In the genomic region with DNA sequence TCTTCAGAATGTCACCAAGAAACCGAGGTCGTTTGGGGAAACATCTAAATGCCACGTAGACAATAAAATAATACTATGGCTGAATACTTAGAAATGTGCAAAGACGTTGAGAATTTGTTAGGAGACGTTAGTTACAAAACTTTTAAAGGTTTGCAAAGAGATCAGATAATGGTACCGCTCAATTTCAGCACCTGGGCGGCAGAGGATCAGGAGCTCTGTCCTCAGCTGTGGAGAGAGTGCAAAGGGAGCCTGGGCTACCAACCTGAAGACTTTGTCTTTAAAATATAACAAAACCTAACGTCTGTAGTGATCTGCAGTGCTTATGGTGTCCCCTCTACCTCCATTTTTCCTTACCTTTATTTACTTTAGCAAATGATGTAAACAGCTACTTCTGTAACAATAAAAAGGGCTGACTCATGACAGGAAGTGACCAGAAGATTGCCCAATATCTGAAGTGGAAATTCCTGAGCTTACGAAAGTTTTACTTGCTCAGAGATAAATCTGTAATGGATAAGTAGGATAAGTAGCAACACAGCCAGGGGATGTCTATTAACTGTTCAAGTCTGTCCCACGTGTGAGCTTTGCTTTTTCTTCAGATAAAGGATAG, we compare ENCODE assay signal across 8 mouse cellular contexts. TPM values are rescaled to one million over a fixed set of nuclear protein-coding genes. Genes with fewer than 3 reads are reported as not detected.
DNase-seq lines count a peak whose midpoint lies in the region; ATAC-seq and TF ChIP-seq lines count a peak whose summit lies in the region.

No protein-coding gene starts in this region.

- 19% methylated on average over 10 of the region's 10 CpGs for WGBS in forebrain, postnatal 0 days
- WGBS in kidney, embryonic 15.5 days, result 18% methylated on average over 10 of the region's 10 CpGs

- peaks cover 6% of the 10 kb centered on the region for H3K4me1 ChIP-seq in forebrain, postnatal 0 days (ENCODE audit: insufficient read depth)
- H3K4me1 ChIP-seq in kidney, embryonic 15.5 days, result peaks cover 9% of the 10 kb centered on the region; the same call in 1 of the 2 replicates

- H3K4me2 ChIP-seq in forebrain, postnatal 0 days (ENCODE audit: low read depth), result peak overlapping the region; percentile 75
- H3K4me2 ChIP-seq in kidney, embryonic 15.5 days, result peak overlapping the region; percentile 69

- H3K27ac ChIP-seq in forebrain, postnatal 0 days (ENCODE audit: low read depth, low read length), result peak overlapping the region; percentile 69; the same call in 1 of the 2 replicates
- peak overlapping the region; percentile 82 for H3K27ac ChIP-seq in kidney, embryonic 15.5 days

- no peaks in the 10 kb centered on the region for H3K27me3 ChIP-seq in forebrain, postnatal 0 days (ENCODE audit: insufficient read depth, low read length)
- no peaks in the 10 kb centered on the region for H3K27me3 ChIP-seq in kidney, embryonic 15.5 days

- no peak for TF ChIP-seq CTCF in forebrain, postnatal 0 days (IDR thresholded peaks at IDR 0.05; ENCODE audit: low read depth)

- DNase-seq in gastrocnemius, adult 18-20 months (ENCODE audit: low spot score), result peak; percentile 23
- no peak for DNase-seq in gastrocnemius, postnatal 25 days
- no peak for DNase-seq in forebrain, postnatal 0 days
- DNase-seq in lung, postnatal 36 days, result peak; percentile 87
- DNase-seq in thymus, postnatal 4 days, result peak; percentile 43
- no peak for DNase-seq in T-cell, adult 2 months (ENCODE audit: low spot score)

- H3K9me3 ChIP-seq in forebrain, postnatal 0 days (ENCODE audit: low read length), result no peaks in the 10 kb centered on the region
- H3K9me3 ChIP-seq in kidney, embryonic 15.5 days (replicated peaks), result no peaks in the 10 kb centered on the region

- no peaks in the 10 kb centered on the region for H3K36me3 ChIP-seq in forebrain, postnatal 0 days (ENCODE audit: insufficient read depth)
- peaks cover 7% of the 10 kb centered on the region; the same call in 1 of the 2 replicates for H3K36me3 ChIP-seq in kidney, embryonic 15.5 days

- peak overlapping the region; percentile 62 for H3K4me3 ChIP-seq in forebrain, postnatal 0 days (ENCODE audit: low read depth, low read length)
- peak overlapping the region; percentile 59 for H3K4me3 ChIP-seq in kidney, embryonic 15.5 days (replicated peaks)

- peak overlapping the region; percentile 64 for H3K9ac ChIP-seq in forebrain, postnatal 0 days
- peak overlapping the region; percentile 57 for H3K9ac ChIP-seq in kidney, embryonic 15.5 days

- peak; percentile 29 for ATAC-seq in activated CD4-positive, CD25-positive, alpha-beta regulatory T cell, adult 4 months
- no peak for ATAC-seq in forebrain, postnatal 0 days
- peak; percentile 52 for ATAC-seq in kidney, embryonic 15.5 days (replicated peaks; ENCODE audit: low FRiP score)

RNA-seq across cellular contexts. Expression of a gene that starts 5.4 kb away (rescaled TPM):
- 10 to 100 TPM; 41.7 to 47.7 TPM for total RNA-seq in gastrocnemius, adult 18-20 months (2021)
- total RNA-seq in gastrocnemius, postnatal 25 days (2021), result 10 to 100 TPM; 41.5 to 48.3 TPM
- polyA plus RNA-seq in activated CD4-positive, CD25-positive, alpha-beta regulatory T cell, adult 4 months (2017; shearing (Covaris generic)), result 10 to 100 TPM; 70.5 to 98.9 TPM
- 25.5 and 25.6 TPM in 2 replicates for total RNA-seq in forebrain, postnatal 0 days (2014; rRNA removed)
- polyA plus RNA-seq in forebrain, postnatal 0 days (2015; fragmentation: Nextera tagmentation; extraction: Ambion mirVana), result 21.2 and 22.9 TPM in 2 replicates
- polyA plus RNA-seq in kidney, embryonic 15.5 days (2015; fragmentation: Nextera tagmentation; extraction: Ambion mirVana), result 36.1 and 36.3 TPM in 2 replicates

RNA-seq across cellular contexts. Expression of a gene that starts 5.9 kb away (rescaled TPM):
- total RNA-seq in gastrocnemius, adult 18-20 months (2021), result 10 to 100 TPM; 11.1 to 12.3 TPM
- 10 to 100 TPM; 11.0 to 11.1 TPM for total RNA-seq in gastrocnemius, postnatal 25 days (2021)
- polyA plus RNA-seq in activated CD4-positive, CD25-positive, alpha-beta regulatory T cell, adult 4 months (2017; shearing (Covaris generic)), result 1 to 10 TPM; 5.1 to 5.3 TPM
- 4.2 and 4.3 TPM in 2 replicates for total RNA-seq in forebrain, postnatal 0 days (2014; rRNA removed)
- 0.84 and 1.2 TPM in 2 replicates for polyA plus RNA-seq in forebrain, postnatal 0 days (2015; fragmentation: Nextera tagmentation; extraction: Ambion mirVana)
- polyA plus RNA-seq in kidney, embryonic 15.5 days (2015; fragmentation: Nextera tagmentation; extraction: Ambion mirVana), result 2.5 and 3.7 TPM in 2 replicates

Comparison
In these comparisons a context has a peak if more than half of its experiments do, and no peak if none do; other contexts are left out.
1. DNase-seq: peak in gastrocnemius, adult 18-20 months (single experiment), lung, postnatal 36 days (single experiment) and thymus, postnatal 4 days (single experiment); none in gastrocnemius, postnatal 25 days (single experiment), forebrain, postnatal 0 days (single experiment) and T-cell, adult 2 months (single experiment).